Mouse (Mus musculus): ENCODE measurements around the gene Zbtb22. TPM values are rescaled to one million over a fixed set of nuclear protein-coding genes. Genes with fewer than 3 reads are reported as not detected.
"Not testable (repeated sequence)": the region's sequence is repeated elsewhere in the genome, so short reads cannot be mapped to it uniquely, and the experiment has no call there.

Zbtb22 gene
- total RNA-seq, 2 experiments from 2014 or later, result 20.1 to 20.6 TPM

DNA sequence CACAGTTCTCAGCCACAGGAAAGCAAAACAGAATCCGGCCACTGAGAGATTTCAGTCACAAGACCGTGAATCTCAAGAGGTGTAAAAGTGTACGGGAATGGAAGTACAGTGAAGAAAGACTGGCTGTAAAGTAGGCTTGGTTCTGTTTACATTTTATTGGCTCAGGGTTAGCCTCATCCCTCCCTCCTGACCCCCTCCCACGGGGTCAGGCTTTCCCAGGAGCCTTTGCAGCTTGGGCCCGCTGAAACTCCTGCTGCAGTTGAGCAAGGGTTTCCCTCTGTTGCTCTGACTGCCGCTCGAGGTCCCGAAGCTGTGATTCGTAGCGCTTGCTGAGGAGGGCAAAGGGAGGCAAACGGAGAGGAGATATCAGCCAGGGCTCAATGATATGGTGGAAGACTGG, 23.1 kb downstream of the Zbtb22 start:
- no peak for DNase-seq
- intact Hi-C loops (cut with DNase I), result no loop called here

DNA sequence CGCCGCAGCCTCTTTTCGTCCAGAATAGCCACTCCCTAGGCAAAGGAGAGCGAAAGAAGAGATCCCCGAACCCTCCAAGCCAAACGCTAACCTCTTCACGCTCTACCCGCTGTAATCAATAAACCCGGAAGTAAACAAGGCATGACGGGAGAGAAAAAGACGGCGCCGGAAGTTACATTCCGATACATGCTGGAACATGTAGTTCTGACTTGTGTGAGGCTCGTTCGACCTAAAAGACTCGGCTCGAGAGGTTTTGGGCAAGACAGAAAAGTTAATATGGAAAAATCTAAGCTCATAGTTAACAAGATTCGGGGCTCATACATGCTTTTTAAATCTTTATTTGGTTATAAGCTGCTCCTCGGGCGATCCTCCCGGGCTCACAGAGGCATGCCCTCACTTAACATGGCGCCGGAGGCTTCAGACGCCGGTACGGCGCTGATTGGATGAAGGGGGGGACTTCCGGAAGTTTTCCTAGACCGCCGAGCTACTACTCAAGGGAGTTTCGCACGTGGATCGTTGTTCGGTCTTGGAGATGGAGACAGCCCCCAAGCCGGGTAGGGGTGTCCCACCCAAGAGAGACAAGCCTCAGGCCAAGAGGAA, 24.6 kb downstream of the Zbtb22 start, which contains the start of the genes Pfdn6 and Wdr46:
Gene Pfdn6 (minus strand): TSS at position 138 of the 600 bp plus-strand sequence.
Gene Wdr46 (plus strand): TSS at position 455 of the 600 bp plus-strand sequence.
- DNase-seq, result peak; percentile 89 to 92
- intact Hi-C loops (cut with DNase I), result loop anchor here (1.0 kb wide), 1 partner anchor 15 kb away; the partner anchor contains the start of gene Vps52

DNA sequence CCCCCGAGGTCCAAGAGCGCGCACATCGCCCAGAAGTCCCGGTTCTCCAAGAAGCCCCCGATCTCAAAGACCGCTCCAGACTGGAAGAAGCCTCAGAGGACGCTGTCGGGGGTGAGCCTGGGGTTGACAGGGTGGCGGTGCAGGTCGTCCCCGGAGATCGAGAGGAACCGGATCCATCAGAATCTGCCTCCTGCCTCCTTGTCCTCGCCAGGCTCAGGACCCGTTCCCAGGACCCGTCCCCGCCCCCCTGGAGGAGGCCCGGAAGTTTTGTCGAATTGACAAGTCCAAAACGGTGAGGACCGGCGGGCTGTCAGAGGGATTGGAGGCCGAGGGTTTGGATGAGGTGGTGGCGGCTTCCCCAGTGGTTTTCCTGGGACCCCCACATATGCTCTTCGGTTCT, 25.3 kb downstream of the Zbtb22 start:
- no peak for DNase-seq

DNA sequence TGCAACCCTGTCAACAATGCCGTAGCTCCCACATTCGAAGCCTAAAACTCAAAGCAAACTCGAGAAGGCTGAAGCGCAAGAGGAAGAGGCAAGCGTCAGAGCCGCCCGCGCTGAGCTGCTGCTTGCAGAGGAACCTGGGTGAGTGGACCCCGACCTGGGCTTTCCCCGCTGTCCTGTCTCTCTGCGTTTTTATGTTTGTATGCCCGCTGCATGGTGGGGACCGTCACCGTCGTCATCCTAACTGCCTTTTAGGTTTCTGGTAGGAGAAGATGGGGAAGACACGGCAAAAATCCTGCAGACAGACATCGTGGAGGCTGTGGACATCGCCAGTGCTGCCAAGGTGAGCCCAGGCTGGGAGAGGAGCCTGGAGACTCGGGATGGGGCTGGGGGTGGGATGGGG, 25.7 kb downstream of the Zbtb22 start:
- intact Hi-C loops (cut with DNase I), result no loop called here
- DNase-seq, result no peak

More for the DNA sequence above, 25.3 kb downstream of the Zbtb22 start:
- intact Hi-C loops (cut with DNase I), result loop anchor here (1.0 kb wide), 1 partner anchor 14 kb away; the partner anchor contains the start of gene Vps52

DNA sequence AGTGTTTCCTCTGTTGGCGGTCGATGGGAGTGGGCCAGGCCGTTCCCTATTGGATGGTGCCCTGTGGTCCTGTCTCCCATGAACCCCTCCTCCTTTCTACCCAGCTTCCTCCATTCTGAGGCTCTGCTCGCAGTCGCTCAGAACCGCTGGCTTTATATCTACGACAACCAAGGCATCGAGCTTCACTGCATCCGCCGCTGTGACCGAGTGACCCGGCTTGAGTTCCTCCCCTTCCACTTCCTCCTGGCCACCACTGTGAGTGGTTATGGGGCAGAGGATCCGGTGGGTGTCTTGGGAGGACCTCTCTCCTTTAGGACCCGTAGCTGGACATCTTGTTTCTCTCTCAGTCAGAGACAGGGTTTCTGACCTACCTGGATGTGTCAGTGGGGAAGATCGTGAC, 27.8 kb downstream of the Zbtb22 start:
- intact Hi-C loops (cut with DNase I), result no loop called here
- no peak for DNase-seq

DNA sequence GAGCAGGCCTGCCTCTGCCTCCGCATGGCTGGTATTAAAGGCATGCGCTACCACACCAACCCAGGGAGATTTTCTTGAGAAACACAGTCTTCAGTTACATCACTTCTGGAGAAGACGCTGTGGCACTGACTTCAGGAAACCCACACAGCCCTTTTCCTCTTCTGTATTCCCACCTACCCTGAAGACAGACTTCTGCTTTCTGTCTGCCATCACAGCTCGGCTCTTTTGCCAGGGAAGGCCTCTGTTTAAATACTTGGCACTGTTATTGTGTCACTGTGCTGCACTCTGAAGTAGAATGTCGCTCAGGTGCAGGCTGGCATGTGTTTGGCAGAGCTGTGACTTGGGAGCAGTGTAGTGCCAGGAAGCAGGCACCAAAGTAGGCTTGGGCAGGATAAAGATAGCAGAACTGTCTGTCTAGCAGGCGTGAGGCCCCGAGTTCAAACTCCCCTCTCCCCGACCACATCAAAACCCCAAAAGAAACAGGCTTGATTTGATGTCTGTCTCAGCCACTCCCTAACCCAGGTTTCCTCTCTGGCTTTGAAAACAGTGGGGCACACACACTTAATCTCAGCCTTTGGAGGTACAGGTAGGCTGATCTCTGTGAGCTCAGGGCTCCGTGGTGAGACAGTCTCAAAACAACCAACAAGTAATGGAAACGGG, 31.9 kb downstream of the Zbtb22 start:
- DNase-seq, result no peak
- intact Hi-C loops (cut with DNase I), result no loop called here

DNA sequence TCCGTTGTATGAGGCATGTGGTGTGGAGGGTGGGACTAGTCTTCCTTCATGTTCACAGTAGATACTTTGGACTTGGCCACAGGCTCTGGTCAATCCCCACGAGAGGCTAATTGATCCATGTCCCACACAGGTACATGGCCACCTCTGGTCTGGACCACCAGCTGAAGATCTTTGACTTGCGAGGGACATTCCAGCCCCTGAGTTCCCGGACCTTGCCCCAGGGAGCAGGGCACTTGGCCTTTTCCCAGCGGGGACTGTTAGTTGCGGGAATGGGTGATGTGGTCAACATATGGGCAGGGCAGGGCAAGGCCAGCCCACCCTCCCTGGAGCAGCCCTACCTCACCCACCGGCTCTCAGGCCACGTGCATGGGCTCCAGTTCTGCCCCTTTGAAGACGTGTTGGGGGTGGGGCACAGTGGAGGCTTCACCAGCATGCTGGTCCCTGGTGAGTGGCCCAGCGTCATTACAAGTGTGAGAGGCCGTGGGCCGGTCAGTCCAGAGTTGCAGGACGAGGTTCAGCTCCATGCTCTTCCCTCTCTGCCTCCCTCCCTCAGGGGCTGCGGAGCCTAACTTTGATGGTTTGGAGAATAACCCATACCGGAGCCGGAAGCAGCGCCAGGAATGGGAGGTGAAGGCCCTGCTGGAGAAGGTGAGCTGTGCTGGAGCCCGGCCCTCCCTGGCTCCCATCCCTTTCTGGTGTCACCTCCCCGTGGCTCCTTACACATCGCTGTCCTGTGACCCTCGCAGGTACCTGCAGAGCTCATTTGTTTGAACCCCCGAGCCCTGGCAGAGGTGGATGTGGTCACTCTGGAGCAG, 32.6 kb downstream of the Zbtb22 start:
- intact Hi-C loops (cut with DNase I), result no loop called here
- DNase-seq, result no peak

DNA sequence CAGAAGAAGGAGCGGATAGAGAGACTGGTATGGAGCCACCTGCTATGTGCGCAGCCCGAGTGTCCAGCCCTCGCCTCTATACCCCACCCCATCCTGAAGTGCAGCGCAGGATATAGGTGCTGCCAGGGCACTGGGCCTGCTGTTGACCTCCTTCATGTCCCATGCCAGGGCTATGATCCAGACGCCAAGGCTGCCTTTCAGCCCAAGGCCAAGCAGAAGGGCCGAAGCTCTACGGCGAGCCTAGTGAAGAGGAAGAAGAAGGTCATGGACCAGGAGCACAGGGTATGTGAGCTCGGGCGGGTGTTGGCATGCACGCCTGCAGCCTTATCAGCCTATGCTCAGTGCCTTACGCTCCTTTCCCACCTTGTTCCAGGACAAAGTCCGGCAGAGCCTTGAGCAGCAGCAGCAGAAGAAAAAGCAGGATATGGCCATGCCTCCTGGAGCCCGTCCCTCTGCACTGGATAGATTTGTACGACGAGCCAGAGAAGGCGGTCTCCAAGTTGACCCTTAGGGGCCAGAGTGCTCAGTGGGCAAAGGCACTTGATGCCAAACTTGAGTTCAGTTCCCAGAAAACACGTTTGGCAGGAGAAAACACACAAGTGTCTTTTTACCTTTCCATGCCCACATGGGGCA, 33.3 kb downstream of the Zbtb22 start:
- intact Hi-C loops (cut with DNase I), result no loop called here
- no peak for DNase-seq

DNA sequence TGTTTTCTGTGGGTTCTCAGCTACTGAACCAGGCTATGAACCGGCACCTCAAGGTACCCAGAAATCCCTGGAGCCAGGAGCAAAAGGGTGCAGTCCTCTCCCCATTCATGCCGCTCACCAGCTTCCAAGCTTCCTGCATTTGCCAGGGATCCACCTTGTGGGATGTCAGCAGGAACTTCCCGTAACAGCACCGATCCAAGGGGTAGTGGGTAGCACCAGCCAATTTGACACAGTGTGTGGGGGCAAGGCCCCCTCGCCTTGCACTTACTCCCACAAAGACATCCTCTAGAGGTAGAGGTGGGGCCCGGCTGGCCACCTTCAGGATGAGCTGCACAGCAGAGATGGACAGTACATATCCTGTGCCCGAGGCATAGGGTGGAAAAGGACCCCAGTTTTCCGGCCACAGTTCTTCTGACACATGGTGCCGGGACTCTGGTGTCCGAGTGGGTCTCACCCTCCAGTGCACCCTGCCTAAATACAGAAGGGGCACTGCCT, 34.5 kb downstream of the Zbtb22 start:
- intact Hi-C loops (cut with DNase I), result no loop called here
- DNase-seq, result no peak

DNA sequence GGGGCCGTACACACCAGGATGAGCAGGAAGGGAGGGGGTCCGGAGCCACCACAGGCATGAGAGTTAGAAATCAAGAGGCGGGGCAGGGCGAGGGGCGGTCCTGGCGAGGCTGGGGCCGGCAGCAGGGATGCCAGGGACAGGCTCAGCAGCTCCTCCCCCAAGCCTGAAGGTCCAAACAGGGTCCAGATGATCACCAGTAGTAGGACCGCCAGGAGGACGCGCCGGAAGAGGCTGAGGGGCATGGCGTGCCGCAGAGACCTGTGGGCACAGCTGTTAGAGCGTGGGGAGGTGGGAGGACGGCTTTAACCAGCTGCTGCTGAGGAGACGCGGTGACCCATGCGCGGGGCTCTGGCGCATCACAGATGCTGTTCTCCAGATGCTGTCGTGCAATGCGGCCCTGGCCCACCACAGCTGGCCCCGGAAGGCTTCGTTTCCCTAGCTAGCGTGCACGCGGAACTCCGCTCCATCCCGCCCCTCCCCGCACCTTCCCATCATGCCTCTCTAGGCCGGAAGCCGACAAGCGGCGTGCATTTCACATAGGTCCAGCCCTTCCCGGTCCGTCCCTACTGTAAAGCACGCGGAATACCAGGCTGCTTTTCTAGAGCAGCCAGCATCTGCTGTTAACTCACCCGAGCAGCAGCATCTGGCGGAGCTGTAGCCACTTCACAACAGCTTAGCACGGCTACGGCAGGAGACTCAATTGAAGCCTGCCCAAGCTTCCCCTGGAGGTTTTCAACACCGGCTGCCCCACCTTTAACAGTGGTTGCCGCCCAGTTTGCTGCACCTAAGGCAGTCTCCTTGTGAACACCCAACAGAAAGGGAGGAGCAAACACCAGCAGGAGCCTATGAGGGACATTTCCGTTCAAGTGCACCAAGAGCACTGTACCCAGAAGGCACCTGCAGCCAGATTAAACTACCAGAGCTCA, 35.6 kb downstream of the Zbtb22 start, which contains the start of gene B3galt4:
Gene B3galt4 (minus strand): TSS at position 468 of the 926 bp plus-strand sequence.
- intact Hi-C loops (cut with DNase I), result no loop called here
- peak; percentile 66 to 72 for DNase-seq

DNA sequence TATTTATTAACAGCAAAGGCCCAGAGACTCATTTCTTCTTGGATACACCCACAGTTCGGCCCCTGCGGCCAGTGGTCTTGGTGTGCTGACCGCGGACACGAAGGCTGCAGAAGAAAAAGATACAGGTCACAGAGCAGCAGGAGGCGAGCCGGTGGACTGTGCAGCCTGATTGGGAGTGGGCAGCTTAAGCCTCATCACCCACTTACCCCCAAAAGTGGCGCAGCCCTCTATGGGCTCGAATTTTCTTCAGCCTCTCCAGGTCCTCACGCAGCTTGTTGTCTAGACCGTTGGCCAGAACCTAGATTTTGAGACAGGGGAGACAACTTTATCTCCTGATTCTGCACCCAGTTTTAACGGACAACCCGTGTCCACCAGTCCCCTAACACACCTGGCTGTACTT, 36.3 kb downstream of the Zbtb22 start:
- DNase-seq; intact Hi-C loops (cut with DNase I): not testable (repeated sequence)

DNA sequence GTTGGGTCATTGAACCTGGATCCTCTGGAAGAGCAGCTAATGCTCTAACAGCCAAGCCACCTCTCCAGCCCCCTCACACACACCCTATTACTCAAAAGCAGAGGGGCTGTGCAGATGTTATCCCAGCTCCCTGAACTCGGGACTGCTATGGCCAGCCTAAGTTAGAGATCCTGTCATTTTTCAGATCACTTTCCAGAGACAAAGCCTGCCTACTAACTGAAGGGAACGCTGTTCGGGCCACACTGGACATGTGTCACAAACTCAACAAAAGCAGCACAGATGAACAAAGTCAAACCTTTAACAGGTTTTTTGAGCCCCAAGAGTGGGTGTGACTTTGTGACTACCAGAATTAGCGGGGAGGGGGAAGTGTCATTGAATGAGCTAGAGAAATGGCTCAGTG, 37.2 kb downstream of the Zbtb22 start:
- intact Hi-C loops (cut with DNase I), result no loop called here

DNA sequence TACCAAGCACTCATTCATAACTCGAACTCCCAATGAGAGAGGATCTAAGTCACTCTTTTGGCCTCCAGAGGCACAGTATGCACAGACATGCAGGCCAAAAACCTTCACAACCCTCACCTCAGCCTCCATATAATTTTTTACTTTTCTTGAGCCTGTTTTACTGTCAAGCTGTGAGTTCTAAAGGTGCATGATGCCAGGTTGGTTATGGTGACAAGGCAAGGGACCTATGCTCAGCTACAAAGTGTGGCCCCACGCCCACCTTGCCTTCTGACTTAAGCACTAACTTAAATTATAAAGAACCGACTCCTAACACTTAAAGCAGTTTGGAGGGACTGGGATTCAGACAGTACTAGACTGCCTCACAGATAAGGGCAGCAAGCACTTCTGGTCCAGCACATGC, 37.6 kb downstream of the Zbtb22 start:
- intact Hi-C loops (cut with DNase I), result no loop called here
- no peak for DNase-seq

More for the DNA sequence above, 37.2 kb downstream of the Zbtb22 start:
- DNase-seq, result no peak

DNA sequence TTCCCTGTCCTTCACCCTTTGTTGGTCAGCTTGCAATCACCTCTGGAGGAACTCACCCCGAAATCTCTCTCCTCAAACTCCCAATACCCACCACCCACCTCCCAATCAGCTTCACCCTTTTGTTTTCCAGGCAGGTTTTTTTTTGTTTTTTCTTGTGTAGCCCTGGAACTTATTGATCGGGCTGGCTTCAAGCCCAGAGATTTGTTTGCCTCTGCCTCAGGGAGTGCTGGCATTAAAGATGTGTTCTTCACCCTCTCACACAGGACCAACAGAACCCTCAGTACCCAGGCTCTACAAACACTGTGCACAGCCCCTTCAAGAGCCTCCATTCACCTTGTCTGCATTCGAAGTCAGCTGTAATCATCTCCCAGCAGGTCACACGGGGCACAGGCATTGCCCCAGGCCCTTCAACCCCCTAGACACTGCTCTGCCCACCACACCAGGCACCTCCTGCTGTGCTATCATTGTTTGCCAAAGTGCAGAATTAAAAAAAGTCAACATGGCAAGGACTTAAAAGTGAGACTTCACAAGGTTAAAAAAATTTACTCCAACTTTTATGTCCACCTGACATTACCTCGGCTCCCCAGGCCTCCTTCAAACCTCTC, 38.4 kb downstream of the Zbtb22 start:
- no peak for DNase-seq

DNA sequence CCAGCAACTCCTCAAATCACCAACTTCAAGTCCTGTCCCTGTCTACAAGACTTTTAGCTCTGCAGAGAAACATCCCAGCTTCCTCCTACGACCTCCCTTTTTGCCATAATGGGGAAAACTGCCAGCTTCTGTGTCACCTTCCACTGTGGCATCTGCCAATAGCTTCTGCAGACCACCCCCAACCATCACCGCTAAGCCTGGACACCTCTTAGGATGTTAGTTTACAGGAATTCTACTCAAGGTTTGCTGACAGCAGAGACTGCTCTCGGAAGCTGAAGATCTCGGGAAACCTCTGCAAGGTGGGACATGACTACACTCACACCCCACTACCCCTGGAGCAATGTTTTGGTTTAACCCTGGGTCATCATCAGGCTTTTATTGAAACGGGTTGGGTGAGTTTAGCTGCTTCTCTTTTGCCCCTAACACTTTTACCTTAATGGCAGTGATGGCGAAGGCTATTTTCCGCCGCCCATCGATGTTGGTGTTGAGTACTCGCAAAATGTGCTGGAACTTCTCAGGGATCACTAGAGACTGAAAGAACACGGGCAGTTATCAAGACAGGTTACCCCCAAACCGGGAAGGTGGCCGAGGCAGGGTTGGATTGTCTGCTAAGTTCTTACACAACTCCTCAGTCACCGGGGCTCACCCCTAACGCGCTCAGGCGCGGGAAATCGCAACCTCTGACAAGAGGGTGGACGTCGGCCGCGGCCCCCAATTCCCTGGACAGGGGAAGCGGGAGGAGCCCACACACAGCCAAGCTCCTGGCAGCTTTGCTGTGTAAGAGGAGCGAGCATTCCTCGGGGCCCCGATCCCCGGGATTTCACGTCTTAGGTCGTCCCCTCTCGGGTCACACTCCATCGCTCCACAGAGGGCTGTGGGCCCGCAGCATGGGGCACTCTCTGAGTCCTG, 39.2 kb downstream of the Zbtb22 start:
- intact Hi-C loops (cut with DNase I), result loop anchor here (1.0 kb wide), 2 partner anchors 15 to 26 kb away; partner anchors contain the start of genes Pfdn6, Rgl2 and Wdr46
- DNase-seq, result no peak

More for the DNA sequence above, 38.4 kb downstream of the Zbtb22 start:
- intact Hi-C loops (cut with DNase I), result no loop called here

DNA sequence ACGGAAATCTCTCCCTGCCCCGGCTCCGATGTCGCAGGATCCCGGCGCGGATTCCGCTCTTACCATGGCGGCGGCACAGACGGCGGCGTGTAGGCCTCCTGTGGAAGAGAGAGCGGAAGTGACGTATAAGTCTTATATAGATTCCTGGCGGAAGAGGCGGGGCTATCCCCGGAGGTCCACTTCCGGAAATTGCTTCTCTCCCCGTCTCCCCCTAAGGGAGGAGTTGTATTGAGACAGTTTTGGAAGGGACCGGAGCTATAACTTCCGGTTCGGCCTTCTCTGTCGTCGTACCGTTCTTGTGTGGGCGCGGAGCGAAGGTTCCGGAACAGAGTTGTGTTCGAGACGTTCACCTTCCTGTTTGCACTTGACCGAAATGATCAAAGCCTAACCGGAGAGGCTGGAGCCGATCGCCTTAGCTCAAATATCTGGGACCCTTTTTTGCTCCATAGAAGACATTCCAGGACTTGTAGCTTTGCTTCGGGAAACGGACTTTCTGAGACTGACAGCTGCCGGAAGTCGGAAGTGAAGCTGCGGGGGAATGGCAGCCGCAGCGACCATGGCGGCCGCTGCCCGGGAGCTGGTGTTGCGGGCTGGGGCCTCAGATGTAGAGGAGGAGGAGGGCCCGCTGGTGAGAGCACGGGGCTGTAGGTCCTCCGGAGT, 40.0 kb downstream of the Zbtb22 start, which contains the start of the genes Vps52 and Rps18:
Gene Vps52 (plus strand): TSS at position 258 of the 660 bp plus-strand sequence.
Gene Rps18 (minus strand): TSS at position 447 of the 660 bp plus-strand sequence.
- DNase-seq, result peak; percentile 96 to 98

DNA sequence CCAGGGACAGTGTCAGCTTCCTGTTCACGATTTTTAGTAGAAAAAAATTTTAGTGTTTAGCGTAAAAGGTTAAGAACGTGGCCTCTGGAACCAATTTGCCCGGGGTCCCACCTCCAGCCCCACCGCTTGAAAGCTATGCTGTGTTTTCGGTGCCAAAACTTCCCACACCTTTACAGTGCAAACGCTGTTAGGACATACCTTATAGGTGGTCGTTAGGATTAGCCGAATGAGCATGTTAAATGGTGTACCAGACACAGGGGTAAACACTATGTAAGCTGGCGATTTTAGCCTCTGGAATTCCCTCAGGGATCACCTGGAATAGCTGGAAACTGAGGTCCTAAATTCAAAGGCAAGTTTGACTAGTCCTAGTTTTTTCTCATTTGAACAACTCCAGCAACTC, 40.6 kb downstream of the Zbtb22 start:
- no peak for DNase-seq
- intact Hi-C loops (cut with DNase I), result no loop called here

More for the DNA sequence above, 40.0 kb downstream of the Zbtb22 start, which contains the start of the genes Vps52 and Rps18:
- intact Hi-C loops (cut with DNase I), result loop anchor here (1.0 kb wide), 2 partner anchors 15 to 26 kb away; partner anchors contain the start of genes Pfdn6, Rgl2 and Wdr46
